In genomic region chr7:44501563-44502115, GRCm38 (mm10) we compare ENCODE assay signal across 7 mouse cellular contexts. TPM values are rescaled to one million over a fixed set of nuclear protein-coding genes. Genes with fewer than 3 reads are reported as not detected.
A peak's percentile ranks its signal among the peaks of the same experiment; 100 is the strongest.
DNase-seq lines count a peak whose midpoint lies in the region; ATAC-seq and TF ChIP-seq lines count a peak whose summit lies in the region.

No protein-coding gene starts in this region.

- H3K9me3 ChIP-seq in forebrain, embryonic 15.5 days, result no peaks in the 10 kb centered on the region
- H3K9me3 ChIP-seq in lung, postnatal 0 days (ENCODE audit: low read length), result no peaks in the 10 kb centered on the region

- DNase-seq in A20 (ENCODE audit: low read depth, low spot score), result peak; percentile 75
- DNase-seq in c-Kit-positive CD71-positive TER-119-negative erythroid progenitor cells, embryonic 14.5 days (ENCODE audit: low read depth), result peak; percentile 50
- peak; percentile 55 to 86 for DNase-seq in kidney, postnatal 36 days
- peak; percentile 69 for DNase-seq in lung, postnatal 0 days (ENCODE audit: low spot score)
- DNase-seq in retina, postnatal 7 days (ENCODE audit: low read depth, low spot score), result peak; percentile 76

- H3K36me3 ChIP-seq in forebrain, embryonic 15.5 days, result no peaks in the 10 kb centered on the region
- H3K36me3 ChIP-seq in lung, postnatal 0 days (ENCODE audit: insufficient read depth, low read length), result no peaks in the 10 kb centered on the region

- no peak overlapping the region for H3K4me2 ChIP-seq in forebrain, embryonic 15.5 days (replicated peaks)
- no peak overlapping the region for H3K4me2 ChIP-seq in lung, postnatal 0 days (replicated peaks; ENCODE audit: low read depth, low read length)

- peak; percentile 81 for ATAC-seq in CD4-positive, CD25-positive, alpha-beta regulatory T cell, adult 4 months
- 0 out of 2 replicates have a peak, but pooled peaks have one; percentile 38 for ATAC-seq in forebrain, embryonic 15.5 days (replicated peaks)
- peak; percentile 67 for ATAC-seq in lung, postnatal 0 days

- TF ChIP-seq EP300 in lung, postnatal 0 days (IDR thresholded peaks at IDR 0.05), result no peak

- no peak overlapping the region for H3K9ac ChIP-seq in forebrain, embryonic 15.5 days (replicated peaks)
- H3K9ac ChIP-seq in lung, postnatal 0 days (replicated peaks; ENCODE audit: low read depth), result no peak overlapping the region

- H3K27me3 ChIP-seq in forebrain, embryonic 15.5 days, result no peaks in the 10 kb centered on the region
- no peaks in the 10 kb centered on the region for H3K27me3 ChIP-seq in lung, postnatal 0 days (replicated peaks; ENCODE audit: insufficient read depth, low read length)

- H3K4me3 ChIP-seq in forebrain, embryonic 15.5 days, result no peak overlapping the region
- H3K4me3 ChIP-seq in lung, postnatal 0 days (ENCODE audit: low read depth, low read length), result no peak overlapping the region

- no peak overlapping the region for H3K27ac ChIP-seq in forebrain, embryonic 15.5 days (replicated peaks)
- no peak overlapping the region for H3K27ac ChIP-seq in lung, postnatal 0 days (ENCODE audit: low read length)

- peak; percentile 79 for TF ChIP-seq CTCF in lung, postnatal 0 days (IDR thresholded peaks at IDR 0.05)

- WGBS in forebrain, embryonic 15.5 days, result 37% methylated on average over 5 of the region's 5 CpGs
- 30% methylated on average over 5 of the region's 5 CpGs for WGBS in lung, postnatal 0 days

- H3K4me1 ChIP-seq in forebrain, embryonic 15.5 days, result peaks cover 10% of the 10 kb centered on the region
- H3K4me1 ChIP-seq in lung, postnatal 0 days (ENCODE audit: insufficient read depth, low read depth, low read length), result peaks cover 4% of the 10 kb centered on the region; the same call in 1 of the 2 replicates

RNA-seq across cellular contexts. Expression of gene Fam71e1, which starts 5.3 kb away (rescaled TPM):
- polyA plus RNA-seq in CD4-positive, CD25-positive, alpha-beta regulatory T cell, adult 4 months (2017; shearing (Covaris generic)), result 1 to 10 TPM; 3.9 to 5.4 TPM
- polyA plus RNA-seq in forebrain, embryonic 15.5 days (2015; fragmentation: Nextera tagmentation; extraction: Ambion mirVana), result 30.2 and 30.5 TPM in 2 replicates
- 11.4 and 12.0 TPM in 2 replicates for polyA plus RNA-seq in lung, postnatal 0 days (2015; fragmentation: Nextera tagmentation; extraction: Ambion mirVana)

RNA-seq across cellular contexts. Expression of gene Emc10, which starts 5.3 kb away (rescaled TPM):
- 10 to 100 TPM; 15.2 to 16.1 TPM for polyA plus RNA-seq in CD4-positive, CD25-positive, alpha-beta regulatory T cell, adult 4 months (2017; shearing (Covaris generic))
- polyA plus RNA-seq in forebrain, embryonic 15.5 days (2015; fragmentation: Nextera tagmentation; extraction: Ambion mirVana), result 133 and 138 TPM in 2 replicates
- 59.3 and 69.2 TPM in 2 replicates for polyA plus RNA-seq in lung, postnatal 0 days (2015; fragmentation: Nextera tagmentation; extraction: Ambion mirVana)

RNA-seq across cellular contexts. Expression of gene Mybpc2, which starts 22.8 kb away (rescaled TPM):
- polyA plus RNA-seq in CD4-positive, CD25-positive, alpha-beta regulatory T cell, adult 4 months (2017; shearing (Covaris generic)), result not detected
- polyA plus RNA-seq in forebrain, embryonic 15.5 days (2015; fragmentation: Nextera tagmentation; extraction: Ambion mirVana), result 0.13 and 0.15 TPM in 2 replicates
- polyA plus RNA-seq in lung, postnatal 0 days (2015; fragmentation: Nextera tagmentation; extraction: Ambion mirVana), result 0.37 and 0.46 TPM in 2 replicates

RNA-seq across cellular contexts. Expression of gene Spib, which starts 30.2 kb away (rescaled TPM):
- polyA plus RNA-seq in CD4-positive, CD25-positive, alpha-beta regulatory T cell, adult 4 months (2017; shearing (Covaris generic)), result 1 to 10 TPM in 1 of 2 experiments, under 1 TPM in 1; 0.11 to 4.2 TPM
- not detected in 2 replicates for polyA plus RNA-seq in forebrain, embryonic 15.5 days (2015; fragmentation: Nextera tagmentation; extraction: Ambion mirVana)
- polyA plus RNA-seq in lung, postnatal 0 days (2015; fragmentation: Nextera tagmentation; extraction: Ambion mirVana), result 0.72 and 1.2 TPM in 2 replicates

RNA-seq across cellular contexts. Expression of gene Josd2, which starts 33.9 kb away (rescaled TPM):
- 10 to 100 TPM; 54.9 to 76.4 TPM for polyA plus RNA-seq in CD4-positive, CD25-positive, alpha-beta regulatory T cell, adult 4 months (2017; shearing (Covaris generic))
- polyA plus RNA-seq in forebrain, embryonic 15.5 days (2015; fragmentation: Nextera tagmentation; extraction: Ambion mirVana), result 52.5 and 56.6 TPM in 2 replicates
- polyA plus RNA-seq in lung, postnatal 0 days (2015; fragmentation: Nextera tagmentation; extraction: Ambion mirVana), result 93.7 and 110 TPM in 2 replicates
